Mouse (Mus musculus): ENCODE data around the gene Itpr1.
"Not testable (repeated sequence)": the region's sequence is repeated elsewhere in the genome, so short reads cannot be mapped to it uniquely, and the experiment has no call there.

Itpr1 gene

DNA sequence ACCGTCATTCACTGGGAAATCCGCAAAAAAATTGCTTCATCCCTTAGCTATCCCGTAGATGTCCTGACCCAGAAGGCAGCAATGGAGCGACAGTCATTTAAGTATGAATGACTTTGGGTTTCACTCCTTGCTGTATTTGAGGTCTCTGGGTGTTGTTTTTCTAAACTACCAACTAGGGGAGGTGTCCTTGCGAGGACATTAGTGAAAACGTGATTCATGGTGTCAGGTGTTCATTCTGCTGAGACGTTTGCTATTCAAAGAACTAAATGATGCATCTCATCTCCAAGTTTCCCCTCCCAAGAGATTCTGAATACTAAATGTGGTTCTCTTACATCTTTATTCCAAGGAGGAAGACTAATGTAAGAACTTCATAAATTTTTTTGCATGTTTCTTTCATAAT is 332.0 kb downstream of the Itpr1 start:
- no peak for DNase-seq (ENCODE audit: low read depth, low spot score)

DNA sequence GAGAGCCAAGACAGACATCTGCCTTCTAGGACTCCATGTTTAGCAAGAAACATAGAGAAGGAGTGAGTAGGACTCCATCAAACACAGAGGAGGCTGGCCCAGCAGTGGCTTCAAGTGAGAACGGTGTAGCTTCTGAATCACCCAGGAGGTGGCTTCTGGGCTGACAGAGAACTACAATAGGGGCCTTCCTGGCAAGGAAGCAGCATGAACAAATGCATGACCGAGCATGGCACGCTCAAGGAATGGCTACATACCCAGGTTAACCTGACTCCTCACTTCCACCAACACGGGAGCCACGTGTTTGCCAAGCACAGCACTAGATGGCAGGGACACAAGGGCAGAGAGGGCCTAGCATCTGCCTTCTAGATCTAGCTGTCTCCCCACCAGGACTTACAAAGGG is 332.6 kb downstream of the Itpr1 start:
- DNase-seq (ENCODE audit: low read depth, low spot score) = no peak

DNA sequence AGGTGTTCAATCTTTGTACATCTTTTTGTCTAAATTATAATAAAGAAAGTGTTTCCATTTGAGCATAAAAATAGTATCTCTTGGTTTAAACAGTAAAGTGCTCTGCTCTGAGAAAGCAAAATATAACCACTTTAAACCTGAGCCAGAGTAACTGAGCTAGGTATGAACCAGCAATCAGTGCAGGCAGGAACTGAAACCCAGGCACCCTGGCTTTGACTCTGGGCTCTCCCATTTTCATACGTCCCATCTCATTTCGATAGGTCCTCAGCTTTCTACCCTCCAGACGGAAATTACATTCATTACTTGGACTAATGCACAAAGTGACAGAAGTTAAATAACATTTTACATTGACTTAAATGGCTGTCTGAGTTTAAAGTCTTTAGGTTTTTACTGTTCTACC is 335.5 kb downstream of the Itpr1 start:
- no peak for DNase-seq (ENCODE audit: low read depth, low spot score)

DNA sequence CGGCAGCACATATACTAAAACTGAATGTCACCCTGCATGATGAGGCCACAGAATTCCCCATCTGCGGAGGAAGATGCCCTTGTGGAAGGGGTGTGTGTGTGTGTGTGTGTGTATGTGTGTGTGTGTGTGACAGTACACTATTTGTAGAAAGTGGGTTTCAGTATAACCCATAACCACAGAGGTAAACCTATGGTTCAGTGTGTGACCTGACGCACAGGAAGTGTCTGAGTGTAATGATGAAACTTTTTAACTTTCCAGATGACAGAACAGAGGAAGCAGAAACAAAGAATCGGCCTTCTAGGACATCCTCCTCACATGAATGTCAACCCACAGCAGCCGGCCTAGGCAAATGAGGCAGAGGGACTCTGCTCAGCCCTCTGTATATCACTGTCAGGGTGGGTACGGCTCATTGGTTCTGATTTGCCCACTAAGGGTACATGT is 336.6 kb downstream of the Itpr1 start:
- DNase-seq (ENCODE audit: low read depth, low spot score) = no peak

DNA sequence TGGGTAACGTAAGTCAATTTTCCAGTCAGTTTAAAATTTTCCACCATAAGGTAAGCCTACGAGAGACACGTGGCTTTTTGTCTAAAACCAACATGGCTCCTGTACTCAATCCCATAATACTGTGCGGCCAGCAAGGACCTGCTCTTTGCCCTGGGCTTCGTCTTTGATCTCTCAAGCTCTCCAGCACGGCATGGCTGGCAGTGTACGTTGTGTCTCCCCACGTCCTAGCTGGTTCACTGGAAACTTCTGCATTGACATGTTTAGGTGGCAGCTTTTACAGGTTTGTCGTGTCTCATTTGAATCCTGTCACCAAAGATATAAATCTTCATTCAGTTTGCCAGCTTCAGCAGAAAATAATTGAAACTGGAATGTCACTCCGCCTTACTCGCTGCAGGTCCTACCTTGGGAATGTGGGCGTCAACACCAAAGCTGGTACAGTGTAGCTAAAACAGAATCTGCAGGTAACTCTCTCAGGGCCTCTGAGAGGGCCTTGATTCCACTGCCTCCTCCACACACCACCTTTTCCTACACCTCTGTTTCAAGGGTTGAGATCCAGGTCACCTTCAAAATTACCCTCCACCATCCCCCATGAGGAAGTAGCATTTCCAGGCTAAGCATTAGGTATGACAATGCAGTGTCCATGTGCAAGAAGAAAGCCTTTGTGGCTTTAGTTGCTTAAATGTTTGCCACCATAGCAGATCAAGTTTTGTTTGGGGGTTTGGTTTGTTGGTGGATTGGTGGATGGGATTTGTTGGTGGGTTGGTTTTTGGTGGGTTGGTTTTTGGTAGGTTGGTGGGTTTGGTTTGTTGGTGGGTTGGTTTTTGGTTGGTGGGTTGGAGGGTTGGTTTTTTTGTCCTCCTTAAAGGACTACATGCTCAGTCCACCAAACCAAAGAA is 339.1 kb downstream of the Itpr1 start:
- no peak for DNase-seq (ENCODE audit: low read depth, low spot score)

DNA sequence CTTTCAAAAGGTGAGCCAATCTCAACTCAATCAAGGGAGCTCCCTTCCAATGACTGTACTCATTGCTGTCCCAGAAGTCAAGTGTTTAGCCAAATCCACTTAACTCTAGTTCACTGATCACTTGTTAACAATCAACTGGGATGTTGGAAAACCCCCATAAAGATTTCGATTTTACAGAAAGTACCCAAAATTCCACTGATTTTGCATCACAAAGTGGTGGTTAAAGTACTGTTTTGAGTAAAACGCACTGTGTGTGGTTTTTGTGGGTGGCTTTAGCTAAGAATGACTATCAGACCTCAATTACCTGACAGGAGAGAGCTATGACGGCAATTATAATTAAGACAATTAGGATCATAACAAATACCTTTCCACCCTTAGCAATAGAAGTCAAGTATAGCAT is 340.1 kb downstream of the Itpr1 start:
- no peak for DNase-seq (ENCODE audit: low read depth, low spot score)

GRCm38 (mm10) chr6:108553536-108553935 is 340.6 kb downstream of the Itpr1 start:
- DNase-seq (ENCODE audit: low read depth, low spot score) = no peak

DNA sequence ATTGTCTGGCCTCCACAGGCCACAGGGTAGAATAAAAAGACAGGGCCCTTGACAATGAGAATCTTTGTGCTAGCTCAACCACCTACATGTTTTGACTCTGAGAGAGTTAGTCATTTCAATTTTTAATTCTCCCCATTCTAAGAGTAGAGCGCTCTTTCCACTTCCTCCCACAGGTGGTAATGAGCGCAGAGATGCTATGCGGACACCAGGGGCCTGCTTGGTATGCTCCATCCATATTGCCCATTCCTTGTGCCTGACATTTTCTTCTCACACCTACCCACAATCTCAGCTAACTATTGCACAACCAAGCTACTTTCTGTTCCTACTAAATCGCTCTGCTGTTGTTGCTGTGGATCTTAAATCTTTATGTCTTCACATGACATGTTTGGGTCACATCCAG is 341.5 kb downstream of the Itpr1 start:
- DNase-seq (ENCODE audit: low read depth, low spot score) = no peak

GRCm38 (mm10) chr6:108554878-108555277 is 342.0 kb downstream of the Itpr1 start:
- no peak for DNase-seq (ENCODE audit: low read depth, low spot score)

- no peak for DNase-seq (ENCODE audit: low read depth, low spot score)
These were observed 344.9 kb downstream of the Itpr1 start for GRCm38 (mm10) chr6:108557576-108558322.

GRCm38 (mm10) chr6:108559226-108559625 is 346.3 kb downstream of the Itpr1 start:
- not testable (repeated sequence) for DNase-seq (ENCODE audit: low read depth, low spot score)

DNA sequence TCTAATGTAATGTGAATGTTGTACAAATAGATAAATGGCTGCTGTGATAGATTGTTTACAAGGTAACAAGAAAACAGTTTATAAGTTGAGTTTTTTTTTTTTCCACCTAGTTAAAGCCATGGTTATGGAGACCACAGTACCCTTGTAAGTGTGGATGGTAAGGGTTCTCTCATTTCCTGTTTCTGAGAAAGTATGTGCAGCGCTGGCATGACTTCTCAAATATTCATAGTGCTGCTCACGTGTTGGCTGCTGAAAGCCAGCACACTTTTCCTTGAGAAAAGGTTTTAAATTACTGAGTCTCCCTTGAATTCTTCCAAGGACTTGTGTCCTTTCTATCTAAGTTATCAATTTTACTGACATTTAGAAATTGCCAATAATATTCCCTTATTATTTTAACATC is 350.1 kb downstream of the Itpr1 start:
- no peak for DNase-seq (ENCODE audit: low read depth, low spot score)

DNA sequence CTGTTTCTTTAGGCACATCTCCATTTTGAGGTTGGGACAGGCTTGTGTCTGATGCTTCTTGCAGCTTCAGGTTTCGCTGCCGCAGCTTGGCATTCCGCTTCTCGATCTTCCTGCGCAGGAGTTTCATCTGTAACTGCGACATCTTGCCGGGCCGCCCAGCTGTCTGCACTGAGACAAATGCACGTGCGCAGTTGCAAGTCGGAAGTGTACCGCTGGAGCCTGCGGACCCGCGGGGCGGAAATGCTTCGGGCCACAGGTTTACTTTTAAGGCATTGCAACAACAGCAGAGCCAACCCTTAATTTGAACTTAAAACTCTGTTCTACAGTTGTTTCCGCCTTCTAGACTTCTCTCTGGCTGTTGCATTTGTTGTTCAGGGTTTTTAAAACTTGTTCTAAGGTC is 352.6 kb downstream of the Itpr1 start:
- DNase-seq (ENCODE audit: low read depth, low spot score) = not testable (repeated sequence)

DNA sequence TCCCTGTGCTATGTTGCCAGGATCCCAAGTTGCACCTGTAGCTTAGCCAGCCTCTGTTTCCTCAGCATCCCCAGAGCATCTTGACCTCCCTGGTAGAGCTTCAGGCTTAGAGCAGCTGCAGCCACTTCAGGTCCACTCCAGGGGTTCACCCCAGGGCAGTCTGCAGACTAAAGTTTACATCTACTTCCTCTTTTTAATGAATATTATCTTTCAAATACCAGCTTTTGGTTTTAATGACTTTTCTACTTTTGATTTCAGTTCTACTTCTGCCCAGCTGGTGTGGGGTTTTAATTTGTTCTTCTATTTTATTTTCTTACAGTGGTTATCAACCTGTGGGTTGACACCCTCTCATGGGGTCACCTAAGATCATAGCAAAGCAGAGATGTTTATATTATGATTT is 353.7 kb downstream of the Itpr1 start:
- DNase-seq (ENCODE audit: low read depth, low spot score) = no peak

DNA sequence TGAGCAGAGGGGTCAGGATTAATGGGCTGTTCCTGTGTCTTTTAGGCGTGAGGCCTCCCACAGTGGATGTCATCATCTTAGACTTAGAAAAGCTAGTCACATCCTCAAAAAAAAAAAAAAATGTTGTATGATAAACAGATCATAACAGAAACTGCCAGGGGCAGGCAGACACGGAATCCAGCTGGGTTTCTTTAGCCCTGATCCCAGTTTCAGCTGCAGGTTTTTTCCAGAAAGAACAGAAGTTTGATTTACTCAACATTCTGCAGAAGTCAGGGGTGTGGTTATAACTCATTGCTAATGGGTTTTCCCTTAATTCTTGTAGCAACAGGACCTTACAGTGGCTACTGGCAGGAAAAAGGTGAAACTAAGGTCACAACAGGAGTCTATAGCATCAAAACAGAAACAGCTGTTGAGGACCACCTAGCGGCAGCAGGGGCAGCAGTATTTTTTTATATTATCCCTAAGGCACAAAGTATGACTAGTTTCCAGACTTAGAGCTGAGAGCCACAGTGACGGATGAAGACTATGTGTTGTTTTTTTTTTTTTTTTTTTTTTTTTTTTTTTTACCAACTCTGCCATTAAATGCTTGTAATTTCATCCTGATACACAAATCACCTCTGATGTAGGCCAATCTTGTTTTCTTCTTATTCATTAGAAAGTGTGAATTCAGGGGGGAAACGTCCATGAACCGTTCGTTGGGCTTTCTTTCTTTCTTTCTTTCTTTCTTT is 356.7 kb downstream of the Itpr1 start:
- DNase-seq (ENCODE audit: low read depth, low spot score) = peak; percentile 42

DNA sequence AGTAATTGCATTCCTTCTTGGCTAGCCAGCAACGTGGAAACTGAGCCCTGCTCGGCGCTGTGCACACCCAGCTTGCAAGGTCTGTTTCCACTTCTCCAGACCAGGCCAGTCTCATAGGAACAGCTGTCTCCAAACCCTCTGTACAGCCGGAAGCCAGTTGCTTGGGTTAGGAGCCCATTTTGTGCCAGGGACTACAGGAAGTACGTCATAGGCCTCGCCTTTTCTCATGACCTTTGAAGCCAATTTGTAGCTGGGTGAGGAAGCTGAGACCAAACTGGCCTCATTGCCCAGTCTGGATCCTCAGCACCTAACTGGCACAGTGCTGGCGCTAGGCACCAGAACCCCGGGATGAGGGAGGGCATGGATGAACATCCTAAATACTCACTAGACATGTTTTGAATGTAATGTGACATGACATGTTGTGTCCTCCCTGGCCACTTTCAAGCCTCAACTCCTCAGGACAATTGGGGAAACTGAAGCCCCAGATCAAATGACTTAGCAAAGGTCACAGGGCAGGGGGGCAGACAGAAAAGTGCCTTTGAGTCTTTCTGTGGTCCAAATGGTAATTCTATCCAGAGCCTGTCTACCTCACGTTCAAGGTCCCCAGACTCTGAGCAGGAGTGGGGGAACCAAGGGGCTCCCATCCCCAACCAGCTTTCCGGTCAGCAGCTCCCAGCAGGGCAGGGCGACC is 357.6 kb downstream of the Itpr1 start:
- DNase-seq (ENCODE audit: low read depth, low spot score) = no peak

DNA sequence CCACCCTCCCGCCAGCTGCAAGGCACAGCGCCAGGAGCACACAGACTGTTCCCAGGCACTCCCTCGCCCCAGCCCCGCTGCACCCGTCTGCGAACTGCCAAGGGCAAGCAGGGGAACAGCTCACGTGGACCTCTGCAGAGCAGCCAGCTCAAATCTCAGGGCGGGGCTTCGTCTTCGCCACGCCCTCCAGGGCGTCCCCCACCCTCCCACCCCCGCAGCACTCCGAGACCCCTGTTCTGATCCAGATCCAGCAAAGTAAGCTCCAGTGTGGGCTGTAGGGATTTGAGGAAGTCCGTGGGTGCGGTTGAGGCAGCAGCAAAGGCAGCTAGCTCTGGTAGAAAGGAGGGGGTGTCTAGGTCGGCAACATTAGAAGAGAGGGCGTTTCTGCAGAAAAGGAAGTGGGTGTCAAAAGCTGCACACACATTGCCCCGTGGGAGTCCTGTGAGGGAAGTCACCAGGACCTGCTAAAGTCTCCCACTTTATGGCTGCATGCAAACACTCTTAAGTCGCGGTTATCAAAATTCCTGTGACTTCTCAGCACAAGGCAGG is 358.2 kb downstream of the Itpr1 start:
- DNase-seq (ENCODE audit: low read depth, low spot score) = peak; percentile 41

- DNase-seq (ENCODE audit: low read depth, low spot score) = no peak
These were observed 359.8 kb downstream of the Itpr1 start for GRCm38 (mm10) chr6:108572646-108573045.

GRCm38 (mm10) chr6:108577056-108577455 is 364.2 kb downstream of the Itpr1 start:
- DNase-seq (ENCODE audit: low read depth, low spot score) = no peak

DNA sequence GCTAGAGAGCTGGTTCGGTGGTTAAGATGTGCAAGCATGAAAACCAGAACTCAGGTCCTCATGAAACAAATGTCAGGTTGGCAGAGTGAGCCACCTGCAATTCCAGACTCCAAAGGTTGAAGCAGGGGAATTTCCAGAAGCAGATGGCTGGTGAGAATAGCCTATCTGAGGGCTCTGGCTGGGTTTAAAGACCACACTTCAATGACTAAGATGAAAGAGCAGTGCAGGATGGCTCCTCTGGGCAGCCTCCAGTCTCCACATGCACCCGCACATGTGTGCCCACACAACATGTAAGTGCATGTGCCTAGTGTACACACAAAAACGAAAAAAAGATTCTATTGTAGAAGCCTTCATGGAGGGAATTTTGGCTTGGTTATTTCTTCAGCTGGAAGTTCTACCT is 375.5 kb downstream of the Itpr1 start:
- no peak for DNase-seq (ENCODE audit: low read depth, low spot score)

DNA sequence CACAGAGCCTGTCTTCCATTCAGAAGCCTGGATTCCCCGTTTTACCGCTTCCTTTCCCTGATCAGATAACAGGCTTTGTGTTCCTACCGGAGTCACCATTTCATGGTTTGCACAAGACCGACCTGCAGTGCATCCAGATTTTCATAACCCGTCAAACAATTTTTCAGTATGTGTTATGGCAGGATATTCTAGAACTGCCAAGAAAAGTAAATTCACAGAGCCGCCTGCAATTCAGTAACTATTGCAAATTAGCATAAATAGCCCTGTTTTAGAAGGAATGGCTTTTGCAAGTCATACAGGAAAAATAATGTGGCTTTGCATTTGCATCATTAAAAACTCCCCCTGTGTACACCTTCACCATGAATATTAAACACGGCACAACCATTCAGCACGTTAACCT is 379.3 kb downstream of the Itpr1 start:
- DNase-seq (ENCODE audit: low read depth, low spot score) = no peak
